Mouse (Mus musculus) E14TG2a.4 (cell line): ENCODE measurements at regions not wholly inside any gene's neighbourhood (a gene's known extent, or its start where the extent isn't known, plus 50 kb on each side); places are given as distances from the start of the nearest gene placed in this dataset.

Source experiments
- H3K27me3 ChIP-seq: 2 replicates; pipeline ENCODE4 v1.6.1; 2014; ENCODE audit warnings: low read length, control low read depth; ENCODE audit not compliant: insufficient read depth
- H3K36me3 ChIP-seq: 2 replicates; pipeline ENCODE4 v1.6.1; 2014; ENCODE audit warnings: low read length, control low read depth; ENCODE audit not compliant: insufficient read depth
- H3K4me1 ChIP-seq: replicated peaks from 2 replicates; pipeline ENCODE4 v1.6.1; 2014; ENCODE audit warnings: low read depth, low read length, control low read depth
- H3K4me3 ChIP-seq: replicated peaks from 2 replicates; pipeline ENCODE4 v1.5.1; 2014; ENCODE audit warnings: mild to moderate bottlenecking, low read length
- H3K9me3 ChIP-seq: 2 replicates; pipeline ENCODE4 v1.6.1; 2014; ENCODE audit warnings: low read length, control low read depth
- CTCF ChIP-seq: conservative IDR thresholded peaks from 2 replicates; pipeline ENCODE4 v1.5.1; 2014; ENCODE audit warnings: low read length
- NANOG ChIP-seq: IDR thresholded peaks from 2 replicates; pipeline ENCODE4 v1.6.1; 2014; ENCODE audit warnings: borderline replicate concordance, low read length, mixed read lengths
- POU5F1 ChIP-seq: IDR thresholded peaks from 2 replicates; pipeline ENCODE4 v1.6.1; 2014; ENCODE audit warnings: low read length, borderline replicate concordance

GRCm38 (mm10) chr15:68417142-68417541, 1916.4 kb upstream of the Lrrc6 start:
- TF ChIP-seq POU5F1: no peak

DNA sequence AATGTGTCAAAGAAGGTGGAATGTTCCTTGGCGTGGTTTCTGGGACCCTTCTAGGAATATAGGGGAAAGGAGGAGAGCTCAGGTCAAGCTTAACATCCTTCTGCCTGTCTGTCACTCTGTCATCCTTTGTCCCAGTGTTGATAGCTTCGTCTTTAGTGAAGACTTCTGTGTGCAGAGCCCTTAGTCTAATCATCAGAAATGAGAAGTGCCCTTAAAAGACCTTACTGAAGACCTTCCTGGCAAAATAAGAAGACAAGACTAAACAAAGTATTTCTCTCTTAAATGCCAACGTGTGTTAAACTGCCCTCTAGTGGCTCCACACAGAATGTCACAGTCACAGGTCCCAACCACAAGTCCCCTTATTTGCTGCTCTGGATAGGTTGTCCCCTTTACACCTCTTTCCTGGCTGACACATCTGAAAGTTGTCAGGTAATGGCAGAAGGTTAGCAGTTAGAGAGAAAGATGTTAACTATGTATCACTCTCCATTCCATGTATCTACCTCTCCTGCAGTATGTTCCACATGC, 1914.8 kb upstream of the Lrrc6 start:
- no peaks in the 10 kb centered on the region for H3K27me3 ChIP-seq
- H3K4me1 ChIP-seq: no peaks in the 10 kb centered on the region
- TF ChIP-seq POU5F1: no peak
- peak; percentile 75 for TF ChIP-seq CTCF
- H3K9me3 ChIP-seq: no peaks in the 10 kb centered on the region
- H3K4me3 ChIP-seq: no peak overlapping the region
- H3K36me3 ChIP-seq: no peaks in the 10 kb centered on the region

More at GRCm38 (mm10) chr15:68417142-68417541, 1916.4 kb upstream of the Lrrc6 start:
- no peaks in the 10 kb centered on the region for H3K36me3 ChIP-seq
- no peak overlapping the region for H3K4me3 ChIP-seq
- H3K9me3 ChIP-seq: no peaks in the 10 kb centered on the region
- H3K27me3 ChIP-seq: no peaks in the 10 kb centered on the region
- H3K4me1 ChIP-seq: no peaks in the 10 kb centered on the region

- H3K9me3 ChIP-seq: no peaks in the 10 kb centered on the region
- H3K36me3 ChIP-seq: no peaks in the 10 kb centered on the region
- H3K4me1 ChIP-seq: no peaks in the 10 kb centered on the region
- H3K27me3 ChIP-seq: no peaks in the 10 kb centered on the region
- H3K4me3 ChIP-seq: no peak overlapping the region
- TF ChIP-seq CTCF (no peak), POU5F1 (no peak), NANOG (no peak)
These were observed 1913.3 kb upstream of the Lrrc6 start for GRCm38 (mm10) chr15:68414047-68414446.

DNA sequence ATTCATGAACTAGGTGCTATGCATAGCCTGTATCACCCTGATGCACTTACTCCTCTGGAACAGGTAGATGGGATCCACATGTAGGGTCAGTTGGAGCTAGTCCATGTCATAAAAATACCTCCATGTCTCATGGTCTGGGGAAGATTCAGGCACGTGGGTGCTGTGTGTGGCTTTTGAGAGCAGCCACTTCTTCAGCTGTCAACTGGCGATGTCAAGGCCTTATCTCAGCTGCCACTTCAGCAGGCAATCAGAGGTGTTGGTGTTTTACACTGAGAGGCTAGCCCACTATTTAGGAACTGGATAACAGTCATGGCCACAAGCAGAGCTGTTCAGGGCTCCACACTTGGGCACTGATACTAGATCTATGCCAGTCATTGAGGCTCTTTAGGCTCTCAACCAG, 1912.0 kb upstream of the Lrrc6 start:
- H3K27me3 ChIP-seq: no peaks in the 10 kb centered on the region
- no peaks in the 10 kb centered on the region for H3K36me3 ChIP-seq
- no peaks in the 10 kb centered on the region for H3K9me3 ChIP-seq
- no peak overlapping the region for H3K4me3 ChIP-seq
- no peaks in the 10 kb centered on the region for H3K4me1 ChIP-seq
- TF ChIP-seq POU5F1 (no peak), CTCF (no peak), NANOG (no peak)

- H3K36me3 ChIP-seq: no peaks in the 10 kb centered on the region
- no peaks in the 10 kb centered on the region for H3K4me1 ChIP-seq
- H3K27me3 ChIP-seq: no peaks in the 10 kb centered on the region
- no peak overlapping the region for H3K4me3 ChIP-seq
- TF ChIP-seq CTCF: no peak
- no peak for TF ChIP-seq POU5F1
- TF ChIP-seq NANOG: no peak
- H3K9me3 ChIP-seq: no peaks in the 10 kb centered on the region
These were observed 1911.4 kb upstream of the Lrrc6 start for GRCm38 (mm10) chr15:68412156-68412555.

DNA sequence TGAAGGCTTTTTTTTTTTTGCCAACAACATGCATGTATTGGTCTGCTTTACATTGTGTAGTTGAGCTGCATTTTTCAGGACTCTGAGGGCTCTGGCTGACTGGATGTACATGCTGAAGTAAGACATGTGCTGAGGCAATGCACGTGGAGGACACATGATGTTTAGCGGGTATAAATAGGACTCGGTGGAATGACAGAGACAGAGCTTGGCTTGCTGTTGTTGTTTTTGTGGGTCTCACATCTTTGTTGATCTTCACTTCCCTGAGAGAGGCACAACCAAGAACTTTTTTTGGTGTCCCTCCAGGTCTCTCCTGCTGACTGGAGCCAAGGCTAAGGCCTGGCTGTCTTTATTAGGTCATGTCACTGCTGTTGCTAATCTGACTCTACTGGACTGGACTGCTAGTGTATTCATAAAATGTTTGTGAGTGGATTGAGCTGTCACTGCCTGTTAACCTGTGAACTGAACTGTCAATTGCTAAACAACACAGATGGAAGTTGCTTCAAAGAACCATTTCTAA, 1902.9 kb upstream of the Lrrc6 start:
- no peaks in the 10 kb centered on the region for H3K9me3 ChIP-seq
- no peak overlapping the region for H3K4me3 ChIP-seq
- TF ChIP-seq POU5F1: no peak
- H3K36me3 ChIP-seq: no peaks in the 10 kb centered on the region
- no peaks in the 10 kb centered on the region for H3K27me3 ChIP-seq
- H3K4me1 ChIP-seq: no peaks in the 10 kb centered on the region

DNA sequence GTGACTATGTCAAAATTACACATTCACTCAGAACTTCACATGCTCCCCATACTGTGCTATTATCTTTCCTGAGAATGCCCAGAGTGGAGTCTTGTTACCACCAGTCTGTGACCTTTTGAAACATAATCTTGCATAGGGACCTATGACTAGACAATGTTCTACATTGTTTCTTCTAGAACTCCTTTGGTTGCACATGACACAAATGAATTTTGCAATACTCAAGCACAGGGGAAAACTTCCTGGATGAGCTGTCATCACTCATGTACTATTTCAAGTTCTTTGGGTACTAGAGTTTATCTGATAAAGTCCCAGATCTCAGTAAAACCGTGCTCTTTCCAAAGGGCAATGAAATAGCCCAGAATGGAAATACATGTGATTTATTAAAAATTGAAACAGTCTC, 1901.0 kb upstream of the Lrrc6 start:
- no peak for TF ChIP-seq POU5F1
- TF ChIP-seq CTCF: no peak
- no peaks in the 10 kb centered on the region for H3K36me3 ChIP-seq
- H3K4me3 ChIP-seq: no peak overlapping the region
- no peaks in the 10 kb centered on the region for H3K4me1 ChIP-seq
- no peaks in the 10 kb centered on the region for H3K27me3 ChIP-seq
- no peaks in the 10 kb centered on the region for H3K9me3 ChIP-seq

- Histone ChIP-seq H3K4me1 (no peaks in the 10 kb centered on the region), H3K4me3 (no peak overlapping the region), H3K27me3 (no peaks in the 10 kb centered on the region), H3K36me3 (no peaks in the 10 kb centered on the region), H3K9me3 (no peaks in the 10 kb centered on the region)
- TF ChIP-seq CTCF: no peak
- no peak for TF ChIP-seq POU5F1
- no peak for TF ChIP-seq NANOG
These were observed 1900.3 kb upstream of the Lrrc6 start for GRCm38 (mm10) chr15:68401006-68401405.

DNA sequence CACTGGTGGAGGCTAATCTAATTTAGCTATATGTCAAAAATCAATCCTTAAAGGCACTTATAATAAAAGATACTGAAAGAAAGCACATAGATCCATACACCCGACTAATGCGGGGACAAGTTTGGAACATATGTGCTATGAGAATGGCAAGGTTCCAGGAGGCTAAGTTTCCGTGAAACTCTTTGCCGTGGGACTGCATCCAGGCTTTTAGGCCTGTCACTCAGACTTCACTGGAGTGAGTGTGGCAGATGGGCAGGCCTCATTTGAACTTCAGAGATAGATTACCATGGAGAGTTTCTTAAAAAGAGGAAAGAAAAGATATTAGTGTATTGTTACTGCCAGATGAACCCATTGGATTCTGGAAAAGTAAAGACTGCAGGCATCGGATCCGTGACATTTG, 1895.9 kb upstream of the Lrrc6 start:
- TF ChIP-seq POU5F1 (no peak), NANOG (no peak), CTCF (no peak)
- H3K4me1 ChIP-seq: no peaks in the 10 kb centered on the region
- no peaks in the 10 kb centered on the region for H3K36me3 ChIP-seq
- H3K9me3 ChIP-seq: no peaks in the 10 kb centered on the region
- no peak overlapping the region for H3K4me3 ChIP-seq
- no peaks in the 10 kb centered on the region for H3K27me3 ChIP-seq

DNA sequence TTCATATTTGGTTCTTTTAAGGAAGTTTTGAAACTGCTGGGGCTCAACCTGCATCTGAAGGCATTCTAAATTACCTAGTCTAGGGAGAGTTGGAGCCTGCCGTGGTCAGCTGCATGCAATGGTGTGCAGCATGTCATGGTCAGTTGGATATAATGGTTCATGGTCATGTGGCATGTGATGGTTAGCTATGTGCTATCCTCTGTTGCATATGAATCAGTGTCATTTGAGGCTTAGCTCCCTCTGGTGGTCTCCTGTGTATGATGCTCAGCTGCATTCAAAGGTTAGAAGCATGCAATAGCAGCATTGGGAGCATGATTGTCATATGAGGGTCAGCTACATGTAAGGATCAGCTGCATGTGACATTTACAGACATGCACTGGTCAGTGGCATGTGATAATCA, 1894.0 kb upstream of the Lrrc6 start:
- Histone ChIP-seq H3K4me1 (no peaks in the 10 kb centered on the region), H3K4me3 (no peak overlapping the region), H3K9me3 (no peaks in the 10 kb centered on the region), H3K27me3 (no peaks in the 10 kb centered on the region), H3K36me3 (no peaks in the 10 kb centered on the region)
- no peak for TF ChIP-seq POU5F1
- peak; percentile 27 for TF ChIP-seq CTCF
